Mouse (Mus musculus) heart, embryonic 13.5 days (tissue): ENCODE data around the gene Slamf9. TPM values are rescaled to one million over a fixed set of nuclear protein-coding genes. Genes with fewer than 3 reads are reported as not detected.

Experiments used
- ATAC-seq: fragments of 200-750 bp; cut with Nextera tagmentation; 2 replicates; pipeline ENCODE4 v1.8.0; 2017; ENCODE audit warnings: moderate TSS enrichment; ENCODE audit not compliant: insufficient number of reproducible peaks, low FRiP score, low TSS enrichment; ENCODE audit errors: extremely low read depth
- H3K27ac ChIP-seq: fragments of 300-500 bp; sonication (generic); replicated peaks from 2 replicates; pipeline ENCODE4 v1.5.1; 2015; ENCODE audit warnings: moderate library complexity, mild to moderate bottlenecking, inconsistent platforms
- H3K27me3 ChIP-seq: fragments of 300-500 bp; sonication (generic); replicated peaks from 2 replicates; pipeline ENCODE4 v1.6.1; 2015; ENCODE audit warnings: mild to moderate bottlenecking, inconsistent platforms
- H3K36me3 ChIP-seq: fragments of 300-500 bp; sonication (generic); 2 replicates; pipeline ENCODE4 v1.6.1; 2015; ENCODE audit warnings: mild to moderate bottlenecking, inconsistent platforms
- H3K4me1 ChIP-seq: fragments of 300-500 bp; sonication (generic); 2 replicates; pipeline ENCODE4 v1.6.1; 2015; ENCODE audit warnings: inconsistent platforms
- H3K4me2 ChIP-seq: fragments of 300-500 bp; sonication (generic); 2 replicates; pipeline ENCODE4 v1.6.1; 2015; ENCODE audit warnings: inconsistent platforms, mild to moderate bottlenecking, moderate library complexity
- H3K4me3 ChIP-seq: fragments of 300-500 bp; sonication (generic); 2 replicates; pipeline ENCODE4 v1.5.1; 2015; ENCODE audit warnings: moderate library complexity, mild to moderate bottlenecking, inconsistent platforms
- H3K9ac ChIP-seq: fragments of 300-500 bp; sonication (generic); 2 replicates; pipeline ENCODE4 v1.6.1; 2015; ENCODE audit warnings: inconsistent platforms, mild to moderate bottlenecking, moderate library complexity
- H3K9me3 ChIP-seq: fragments of 300-500 bp; sonication (generic); 2 replicates; pipeline ENCODE4 v1.6.1; 2016; ENCODE audit warnings: inconsistent platforms
- WGBS: fragments of 180-500 bp; shearing (Covaris S2); methylation state at CpG from one replicate; pipeline ENCODE4 v1.1.7; 2015; ENCODE audit warnings: mixed read lengths; 5-methylcytosine and 5-hydroxymethylcytosine counted together
- polyA plus RNA-seq: library from polyadenylated mRNA; unstranded; fragments of >200 nt; fragmentation: Nextera tagmentation; extraction: Ambion mirVana; gene quantifications from 2 replicates; pipeline ENCODE4 v1.2.1, GENCODE M21; 2015

The Slamf9 gene
- polyA plus RNA-seq, 1 experiment from 2014 or later: 1.3 TPM

DNA sequence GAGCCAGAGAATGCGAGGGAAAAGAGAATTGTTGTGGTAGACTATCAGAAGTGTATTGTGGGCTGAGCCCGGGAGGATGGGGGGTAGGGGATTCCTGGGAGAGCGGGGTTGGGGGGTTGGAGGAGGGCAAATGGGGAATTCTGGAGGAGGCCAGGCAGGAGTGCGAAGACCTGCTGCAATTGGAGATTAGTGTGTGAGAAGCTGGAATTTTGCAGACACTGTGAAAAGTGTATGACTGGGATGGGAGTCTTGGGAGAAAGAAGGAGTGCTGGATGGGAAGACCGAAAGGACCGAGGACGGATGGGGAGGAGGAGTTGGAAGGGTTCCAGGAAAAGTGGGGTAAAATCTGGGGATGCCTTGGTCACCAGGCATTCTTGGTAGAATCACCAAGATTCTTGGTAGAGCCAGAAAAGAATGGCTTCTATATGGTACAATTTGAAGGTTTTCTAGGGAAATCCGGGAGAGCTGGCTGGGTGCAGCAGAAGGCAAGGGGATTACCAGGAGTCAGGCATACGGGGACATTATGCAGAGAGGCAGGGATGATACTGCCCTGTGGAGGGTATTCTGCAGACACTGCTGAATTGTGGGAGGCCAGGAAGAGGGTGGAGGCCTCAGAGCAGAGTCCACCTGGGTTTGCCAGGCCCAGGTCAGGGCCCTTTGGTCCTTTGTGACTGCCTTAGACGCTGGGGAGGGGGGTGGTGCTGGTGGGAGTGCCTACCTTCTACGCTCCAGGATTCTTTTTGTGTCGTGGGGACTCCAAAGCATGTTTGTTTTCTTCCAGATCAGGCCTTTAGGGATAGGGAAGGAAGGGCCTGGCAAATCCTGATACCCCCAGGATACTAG is 7.6 kb downstream of the Slamf9 start:
- H3K9ac ChIP-seq: peak overlapping the region; percentile 78
- H3K4me2 ChIP-seq: peak overlapping the region; percentile 92
- no peak for ATAC-seq
- WGBS: 9% methylated on average over 12 of the region's 12 CpGs
- H3K27me3 ChIP-seq: peaks cover 30% of the 10 kb centered on the region
- no peaks in the 10 kb centered on the region for H3K36me3 ChIP-seq
- H3K9me3 ChIP-seq: no peaks in the 10 kb centered on the region
- H3K27ac ChIP-seq: no peak overlapping the region
- H3K4me3 ChIP-seq: peak overlapping the region; percentile 64
- H3K4me1 ChIP-seq: peaks cover 28% of the 10 kb centered on the region

DNA sequence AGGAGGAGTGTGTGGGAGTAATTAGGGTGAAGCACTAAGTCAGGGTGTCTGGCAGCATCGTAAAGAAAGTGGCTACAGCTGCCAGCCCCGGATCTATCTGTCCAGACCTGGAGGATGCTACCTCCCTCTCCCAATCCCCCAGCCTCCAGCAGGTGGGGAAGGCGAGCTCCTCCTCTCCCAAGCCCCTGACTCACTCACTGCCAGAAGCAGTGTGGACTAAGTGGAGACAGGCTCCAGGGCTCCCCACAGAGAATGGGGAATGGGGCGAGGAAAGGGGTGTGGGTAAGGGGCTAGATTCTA is 8.2 kb downstream of the Slamf9 start:
- H3K4me3 ChIP-seq: peak overlapping the region; percentile 64
- H3K36me3 ChIP-seq: no peaks in the 10 kb centered on the region
- peak overlapping the region; percentile 92 for H3K4me2 ChIP-seq
- H3K4me1 ChIP-seq: peaks cover 28% of the 10 kb centered on the region
- no peaks in the 10 kb centered on the region for H3K9me3 ChIP-seq
- 34% methylated on average over 4 of the region's 4 CpGs for WGBS
- H3K27ac ChIP-seq: no peak overlapping the region
- H3K9ac ChIP-seq: peak overlapping the region; percentile 78
- no peak for ATAC-seq
- peaks cover 30% of the 10 kb centered on the region for H3K27me3 ChIP-seq

DNA sequence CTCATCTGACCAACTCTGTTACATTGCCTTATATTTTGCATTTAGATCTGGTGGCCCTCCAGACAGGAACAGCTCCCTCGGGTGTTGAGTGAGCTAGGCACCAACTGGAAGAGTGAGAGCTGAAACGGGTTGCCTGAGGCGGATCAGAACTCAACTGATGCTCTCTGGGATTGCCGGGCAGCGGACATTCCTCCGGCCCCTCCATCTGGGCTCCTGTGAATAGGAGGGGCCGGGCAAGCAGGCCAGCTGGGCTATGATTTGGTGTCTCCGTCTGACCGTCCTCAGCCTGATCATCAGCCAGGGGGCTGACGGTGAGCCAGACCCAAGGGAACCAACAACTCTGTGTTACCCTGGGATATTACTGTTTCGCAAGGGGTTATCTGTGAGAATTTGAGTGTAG is 9.1 kb downstream of the Slamf9 start:
- H3K4me2 ChIP-seq: peak overlapping the region; percentile 14; the same call in 1 of the 2 replicates
- no peak for ATAC-seq
- WGBS: 63% methylated on average over 11 of the region's 11 CpGs
- H3K4me1 ChIP-seq: peaks cover 35% of the 10 kb centered on the region
- H3K9me3 ChIP-seq: no peaks in the 10 kb centered on the region
- H3K36me3 ChIP-seq: no peaks in the 10 kb centered on the region
- H3K9ac ChIP-seq: no peak overlapping the region
- H3K27me3 ChIP-seq: peaks cover 30% of the 10 kb centered on the region
- no peak overlapping the region for H3K4me3 ChIP-seq
- no peak overlapping the region for H3K27ac ChIP-seq

DNA sequence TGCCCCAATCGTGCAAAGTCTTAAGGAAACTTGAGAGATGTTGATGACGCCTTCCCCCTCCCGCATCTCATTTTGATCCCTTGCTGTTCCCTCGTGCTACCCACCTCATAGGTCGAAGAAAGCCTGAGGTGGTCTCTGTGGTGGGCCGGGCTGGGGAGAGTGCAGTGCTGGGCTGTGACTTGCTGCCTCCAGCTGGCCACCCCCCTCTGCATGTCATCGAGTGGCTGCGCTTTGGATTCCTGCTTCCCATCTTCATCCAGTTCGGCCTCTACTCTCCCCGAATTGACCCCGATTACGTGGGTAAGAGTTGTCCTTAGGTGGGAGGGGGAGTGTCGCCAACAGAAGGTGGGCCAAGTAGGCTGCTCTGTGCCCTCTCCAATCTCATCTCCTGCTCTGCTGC is 9.5 kb downstream of the Slamf9 start:
- 67% methylated on average over 13 of the region's 13 CpGs for WGBS
- Histone ChIP-seq H3K27me3 (peaks cover 31% of the 10 kb centered on the region), H3K9me3 (no peaks in the 10 kb centered on the region), H3K9ac (no peak overlapping the region), H3K36me3 (no peaks in the 10 kb centered on the region), H3K27ac (no peak overlapping the region), H3K4me3 (no peak overlapping the region), H3K4me1 (peaks cover 35% of the 10 kb centered on the region), H3K4me2 (no peak overlapping the region; the same call in 1 of the 2 replicates)
- no peak for ATAC-seq

DNA sequence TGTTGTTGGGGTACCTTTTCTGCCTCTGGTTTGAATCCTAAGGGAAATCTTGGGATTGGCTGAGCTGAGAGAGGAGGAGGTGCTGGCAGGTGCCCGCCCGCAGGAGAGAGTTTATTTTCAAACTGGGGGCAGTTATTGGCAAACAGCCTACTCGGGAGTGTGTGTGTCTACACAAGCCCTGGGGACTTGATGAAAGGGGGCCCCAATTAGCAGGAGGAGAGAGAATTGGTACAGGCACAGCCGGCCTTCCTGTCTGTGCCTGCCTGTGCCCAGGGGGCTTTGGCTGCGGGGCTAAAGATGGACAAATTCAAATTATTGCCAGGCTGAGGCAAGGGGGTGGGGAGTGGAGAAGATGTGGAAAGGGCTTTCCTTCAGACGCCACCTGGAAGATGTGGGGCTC is 10.7 kb downstream of the Slamf9 start:
- H3K4me3 ChIP-seq: no peak overlapping the region
- H3K36me3 ChIP-seq: no peaks in the 10 kb centered on the region
- H3K27ac ChIP-seq: no peak overlapping the region
- H3K4me2 ChIP-seq: no peak overlapping the region
- ATAC-seq: no peak
- H3K9ac ChIP-seq: no peak overlapping the region
- H3K4me1 ChIP-seq: peaks cover 41% of the 10 kb centered on the region
- H3K9me3 ChIP-seq: no peaks in the 10 kb centered on the region
- H3K27me3 ChIP-seq: peaks cover 22% of the 10 kb centered on the region
- WGBS: 67% methylated on average over 6 of the region's 6 CpGs

DNA sequence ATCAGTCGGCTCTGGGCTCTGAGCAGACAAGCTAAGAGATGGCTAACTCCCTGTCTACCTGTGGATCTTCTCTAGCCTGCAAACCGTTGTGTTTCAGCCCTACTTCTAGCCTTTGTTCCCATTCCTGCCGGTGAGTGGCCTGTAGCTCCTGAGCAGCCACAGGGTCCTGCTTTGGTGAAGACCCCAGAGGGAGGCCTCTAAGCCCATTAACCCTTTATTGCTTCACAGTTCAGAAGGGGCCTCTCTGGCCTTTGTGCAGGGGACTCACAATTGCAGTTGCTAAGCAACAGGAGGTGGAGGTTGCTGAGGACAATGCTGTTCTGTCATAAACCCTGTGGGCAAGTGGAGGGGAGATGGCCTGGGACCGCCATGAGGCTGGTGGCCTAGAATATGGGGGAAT is 11.1 kb downstream of the Slamf9 start:
- Histone ChIP-seq H3K36me3 (no peaks in the 10 kb centered on the region), H3K27me3 (peaks cover 18% of the 10 kb centered on the region; the same call in 1 of the 2 replicates), H3K9me3 (no peaks in the 10 kb centered on the region), H3K27ac (no peak overlapping the region), H3K9ac (no peak overlapping the region), H3K4me3 (no peak overlapping the region), H3K4me1 (peaks cover 39% of the 10 kb centered on the region), H3K4me2 (no peak overlapping the region)
- no peak for ATAC-seq
- 56% methylated on average over 4 of the region's 4 CpGs for WGBS

DNA sequence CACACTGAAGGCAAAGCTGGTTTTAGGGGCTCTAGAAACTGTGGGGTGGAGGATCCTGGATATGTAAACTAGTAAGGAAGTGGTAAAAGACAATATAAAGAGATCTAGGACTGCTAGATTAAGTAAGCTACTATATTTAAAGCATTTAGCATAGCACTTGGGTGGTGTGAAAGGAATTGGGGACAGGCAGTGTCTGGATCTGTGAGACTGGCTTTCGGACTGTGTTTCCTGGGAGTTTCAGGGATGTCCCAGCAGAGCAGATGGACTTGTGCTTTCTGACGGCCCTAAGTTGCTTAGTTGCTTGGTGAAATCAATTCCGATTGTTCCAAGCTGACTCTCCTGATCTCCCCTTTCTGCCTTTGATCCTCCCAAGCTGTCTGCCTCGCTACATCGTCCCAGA is 11.5 kb downstream of the Slamf9 start:
- no peaks in the 10 kb centered on the region for H3K9me3 ChIP-seq
- H3K27ac ChIP-seq: no peak overlapping the region
- no peak overlapping the region for H3K4me3 ChIP-seq
- no peak overlapping the region for H3K4me2 ChIP-seq
- H3K27me3 ChIP-seq: peaks cover 18% of the 10 kb centered on the region; the same call in 1 of the 2 replicates
- no peak overlapping the region for H3K9ac ChIP-seq
- no peak for ATAC-seq
- 72% methylated on average over 5 of the region's 5 CpGs for WGBS
- H3K4me1 ChIP-seq: peaks cover 34% of the 10 kb centered on the region
- H3K36me3 ChIP-seq: no peaks in the 10 kb centered on the region

DNA sequence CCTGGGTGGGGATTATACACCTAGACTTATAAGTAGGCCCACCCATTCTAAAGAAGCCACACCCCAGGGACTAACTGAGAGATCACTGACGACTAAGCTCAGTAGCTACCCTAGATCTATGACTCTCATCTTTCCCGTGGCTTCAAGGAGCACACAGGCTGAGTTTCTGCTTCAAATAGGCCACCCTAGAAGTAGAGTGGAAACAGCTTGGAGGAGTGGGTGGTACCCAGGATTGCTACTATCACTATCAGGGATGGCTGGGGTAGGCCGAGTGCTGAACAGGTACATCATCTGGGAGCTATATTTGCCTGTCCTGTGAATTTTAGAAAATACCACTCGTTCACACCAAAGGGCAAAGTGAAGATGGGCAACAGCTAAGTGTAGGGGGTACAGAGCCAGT is 12.7 kb downstream of the Slamf9 start:
- H3K4me1 ChIP-seq: peaks cover 27% of the 10 kb centered on the region
- ATAC-seq: no peak
- WGBS: 72% methylated on average over 4 of the region's 4 CpGs

DNA sequence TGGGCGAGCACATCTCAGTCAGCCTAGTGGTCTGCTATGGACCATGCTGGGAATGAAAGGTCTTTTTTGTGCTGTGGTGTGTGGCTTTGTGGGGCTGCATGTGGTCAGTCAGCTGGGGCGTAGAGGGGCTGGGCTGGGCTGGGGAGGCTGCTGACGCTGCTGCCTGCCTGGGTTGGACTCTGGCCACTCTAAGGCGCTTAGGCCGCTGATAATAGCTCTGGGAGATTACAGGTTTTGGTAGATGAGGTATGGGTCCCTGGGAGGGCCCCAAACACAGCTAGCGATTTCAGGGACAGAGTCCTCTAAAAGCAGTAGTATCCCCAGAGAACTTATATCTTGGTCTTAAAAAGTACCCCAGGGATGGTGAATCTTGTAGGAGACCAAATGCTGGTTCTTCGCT is 13.7 kb downstream of the Slamf9 start:
- no peak overlapping the region; the same call in 1 of the 2 replicates for H3K9ac ChIP-seq
- no peak overlapping the region for H3K4me3 ChIP-seq
- no peaks in the 10 kb centered on the region for H3K9me3 ChIP-seq
- WGBS: 57% methylated on average over 7 of the region's 7 CpGs
- ATAC-seq: no peak
- H3K36me3 ChIP-seq: no peaks in the 10 kb centered on the region
- no peak overlapping the region for H3K4me2 ChIP-seq
- peaks cover 20% of the 10 kb centered on the region for H3K4me1 ChIP-seq
- H3K27me3 ChIP-seq: peaks cover 15% of the 10 kb centered on the region; the same call in 1 of the 2 replicates
- H3K27ac ChIP-seq: no peak overlapping the region

More for the DNA sequence above, 12.7 kb downstream of the Slamf9 start:
- Histone ChIP-seq H3K4me3 (no peak overlapping the region), H3K9ac (no peak overlapping the region), H3K27ac (no peak overlapping the region), H3K36me3 (no peaks in the 10 kb centered on the region), H3K9me3 (no peaks in the 10 kb centered on the region), H3K27me3 (peaks cover 18% of the 10 kb centered on the region; the same call in 1 of the 2 replicates), H3K4me2 (no peak overlapping the region)

DNA sequence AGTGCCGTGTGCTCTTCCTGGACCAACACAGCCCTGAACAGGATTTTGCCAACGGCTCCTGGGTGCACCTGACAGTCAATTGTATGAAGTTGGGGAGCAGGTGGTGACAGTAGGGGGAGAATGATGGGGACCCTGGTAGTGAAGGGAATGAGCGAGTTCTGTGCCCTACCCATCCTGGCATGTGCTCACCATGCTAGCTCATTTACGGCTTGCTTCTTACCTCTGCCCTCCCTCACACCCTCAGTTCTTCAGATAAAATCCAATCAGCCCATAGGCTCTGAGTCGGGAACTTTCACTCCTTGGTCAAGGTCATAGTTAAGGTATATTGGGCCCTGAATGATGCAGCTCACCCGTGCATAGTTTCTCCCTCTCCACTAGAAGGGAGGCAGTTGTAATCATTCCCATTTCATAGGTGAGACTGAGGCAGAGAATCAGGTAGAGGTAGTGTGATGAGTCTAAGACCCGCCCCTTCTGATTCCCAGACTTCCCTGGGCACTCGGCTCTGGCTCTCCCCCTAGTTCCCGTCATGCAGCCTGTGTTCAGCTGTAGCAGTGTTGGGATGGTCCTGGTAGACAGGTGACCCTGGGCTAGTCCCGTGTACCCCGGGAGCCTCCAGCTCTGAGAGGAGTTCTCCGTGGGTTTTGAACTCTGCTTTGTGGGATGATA is 14.6 kb downstream of the Slamf9 start:
- WGBS: 49% methylated on average over 12 of the region's 12 CpGs
- ATAC-seq: no peak
- Histone ChIP-seq H3K4me1 (peaks cover 20% of the 10 kb centered on the region), H3K27ac (no peak overlapping the region), H3K4me2 (peak overlapping the region; percentile 74), H3K9ac (peak overlapping the region; percentile 72), H3K9me3 (no peaks in the 10 kb centered on the region), H3K27me3 (peaks cover 16% of the 10 kb centered on the region; the same call in 1 of the 2 replicates), H3K4me3 (peak overlapping the region; percentile 48), H3K36me3 (no peaks in the 10 kb centered on the region)

DNA sequence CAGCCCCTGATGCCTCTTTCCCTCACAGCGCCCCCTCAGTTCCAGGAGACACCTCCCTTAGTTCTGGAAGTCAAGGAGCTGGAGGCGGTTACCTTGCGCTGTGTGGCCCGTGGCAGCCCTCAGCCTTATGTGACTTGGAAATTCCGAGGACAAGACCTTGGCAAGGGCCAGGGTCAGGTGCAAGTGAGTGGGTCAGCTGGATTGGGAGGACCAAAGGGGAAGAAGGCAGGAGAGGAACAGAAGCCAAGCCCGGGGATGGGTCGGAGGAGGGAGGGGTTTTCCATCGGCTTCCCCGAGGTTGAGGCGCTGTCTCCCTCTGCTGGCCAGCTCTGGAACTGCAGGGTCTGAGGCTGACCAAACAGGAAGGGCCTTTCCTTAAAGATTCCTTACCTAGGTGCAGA is 15.1 kb downstream of the Slamf9 start:
- no peak for ATAC-seq
- Histone ChIP-seq H3K27ac (no peak overlapping the region), H3K4me2 (peak overlapping the region; percentile 74), H3K9me3 (no peaks in the 10 kb centered on the region), H3K27me3 (peaks cover 16% of the 10 kb centered on the region; the same call in 1 of the 2 replicates), H3K4me1 (peaks cover 20% of the 10 kb centered on the region), H3K9ac (peak overlapping the region; percentile 72), H3K36me3 (no peaks in the 10 kb centered on the region), H3K4me3 (peak overlapping the region; percentile 48)
- WGBS: 7% methylated on average over 10 of the region's 10 CpGs
